Mouse (Mus musculus) liver, embryonic 12.5 days (tissue): ENCODE measurements around the gene Usp53. TPM values are rescaled to one million over a fixed set of nuclear protein-coding genes. Genes with fewer than 3 reads are reported as not detected.

Experiments used
- ATAC-seq: fragments of 200-750 bp; cut with Nextera tagmentation; 2 replicates; pipeline ENCODE4 v1.8.0; 2017; ENCODE audit warnings: moderate number of reproducible peaks, mild to moderate bottlenecking, moderate library complexity
- H3K27ac ChIP-seq: fragments of 300-500 bp; sonication (generic); 2 replicates; pipeline ENCODE4 v1.5.1; 2016; ENCODE audit warnings: mild to moderate bottlenecking
- H3K27me3 ChIP-seq: fragments of 300-500 bp; sonication (generic); replicated peaks from 2 replicates; pipeline ENCODE4 v1.6.1; 2016; ENCODE audit warnings: mild to moderate bottlenecking, moderate library complexity
- H3K36me3 ChIP-seq: fragments of 300-500 bp; sonication (generic); 2 replicates; pipeline ENCODE4 v1.6.1; 2016; ENCODE audit warnings: mild to moderate bottlenecking, moderate library complexity
- H3K4me1 ChIP-seq: fragments of 300-500 bp; sonication (generic); 2 replicates; pipeline ENCODE4 v1.6.1; 2016
- H3K4me2 ChIP-seq: fragments of 300-500 bp; sonication (generic); 2 replicates; pipeline ENCODE4 v1.6.1; 2016; ENCODE audit warnings: mild to moderate bottlenecking, moderate library complexity
- H3K4me3 ChIP-seq: fragments of 300-500 bp; sonication (generic); 2 replicates; pipeline ENCODE4 v1.5.1; 2016; ENCODE audit warnings: mild to moderate bottlenecking, moderate library complexity
- H3K9ac ChIP-seq: fragments of 300-500 bp; sonication (generic); 2 replicates; pipeline ENCODE4 v1.6.1; 2016; ENCODE audit warnings: mild to moderate bottlenecking, moderate library complexity
- H3K9me3 ChIP-seq: fragments of 300-500 bp; sonication (generic); replicated peaks from 2 replicates; pipeline ENCODE4 v1.6.1; 2016; ENCODE audit warnings: mild to moderate bottlenecking, moderate library complexity
- WGBS: fragments of 180-500 bp; shearing (Covaris S2); methylation state at CpG from one replicate; pipeline ENCODE4 v1.1.7; 2016; ENCODE audit not compliant: insufficient replicate concordance; 5-methylcytosine and 5-hydroxymethylcytosine counted together
- polyA plus RNA-seq: library from polyadenylated mRNA; unstranded; fragments of >200 nt; fragmentation: Nextera tagmentation; extraction: Ambion mirVana; gene quantifications from 2 replicates; pipeline ENCODE4 v1.2.1, GENCODE M21; 2016

Usp53 gene
- polyA plus RNA-seq, 1 experiment from 2014 or later = 2.9 TPM

DNA sequence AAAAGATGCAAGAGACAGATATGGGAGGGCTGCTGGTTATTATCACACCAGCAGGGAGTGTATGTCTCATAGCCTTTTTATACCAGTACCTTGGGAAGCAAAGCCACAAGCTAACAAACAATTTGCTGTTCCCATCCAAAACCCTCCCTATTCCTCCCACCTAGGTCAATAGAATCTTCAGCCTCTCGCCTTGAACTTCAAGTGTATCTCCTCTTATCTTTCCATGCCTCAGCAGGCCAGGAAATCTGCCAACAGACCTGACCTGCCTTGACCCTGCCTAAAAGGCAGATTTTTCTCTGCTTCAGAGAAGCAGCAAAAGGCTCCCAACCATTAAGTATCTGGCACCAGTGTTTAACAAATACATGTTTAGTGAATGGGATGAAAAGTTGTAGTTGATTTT is 2.1 kb upstream of the Usp53 start:
- Histone ChIP-seq H3K9ac (no peak overlapping the region), H3K9me3 (no peaks in the 10 kb centered on the region), H3K27ac (no peak overlapping the region), H3K4me3 (no peak overlapping the region), H3K4me2 (no peak overlapping the region), H3K27me3 (no peaks in the 10 kb centered on the region), H3K36me3 (no peaks in the 10 kb centered on the region), H3K4me1 (peaks cover 20% of the 10 kb centered on the region)
- no peak for ATAC-seq
- WGBS = 7% methylated on average over 1 of the region's 1 CpGs

DNA sequence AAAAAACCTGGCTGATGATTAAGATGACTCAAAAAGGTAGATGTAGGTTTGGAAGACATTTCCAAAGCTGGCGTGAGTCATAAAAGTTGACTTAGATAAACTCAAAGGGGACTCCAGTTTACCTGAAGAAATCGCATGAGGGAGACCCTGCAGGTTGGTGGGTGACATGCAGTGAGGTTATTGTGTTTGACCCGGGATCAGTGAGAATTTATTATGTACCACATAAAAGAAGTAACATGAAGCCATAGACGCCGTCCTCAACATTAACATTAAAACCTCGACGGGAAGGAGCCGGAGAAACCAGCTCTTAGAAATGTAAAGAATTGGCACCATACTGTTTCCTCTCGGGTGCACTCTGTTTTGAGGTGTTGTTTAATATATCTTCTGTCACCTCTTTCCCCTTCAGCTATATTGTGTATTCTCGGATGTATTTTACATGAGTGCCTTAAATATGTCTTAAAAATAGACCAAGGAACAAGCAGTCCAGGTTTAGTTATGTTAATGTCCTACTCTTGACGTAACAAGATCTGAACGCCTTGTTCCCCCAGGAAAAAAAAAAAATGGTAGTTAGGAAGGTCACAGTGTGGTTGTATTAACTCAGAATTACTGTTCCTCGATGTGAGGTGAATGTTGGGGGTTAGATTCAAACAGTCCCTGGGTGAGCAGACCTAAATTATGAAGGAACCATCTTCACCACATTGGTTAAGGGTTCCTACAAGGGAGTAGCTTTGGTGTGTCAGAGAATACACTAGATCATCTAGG is 1.1 kb upstream of the Usp53 start:
- H3K27ac ChIP-seq = peak overlapping the region; percentile 80
- peak overlapping the region; percentile 97 for H3K4me2 ChIP-seq

DNA sequence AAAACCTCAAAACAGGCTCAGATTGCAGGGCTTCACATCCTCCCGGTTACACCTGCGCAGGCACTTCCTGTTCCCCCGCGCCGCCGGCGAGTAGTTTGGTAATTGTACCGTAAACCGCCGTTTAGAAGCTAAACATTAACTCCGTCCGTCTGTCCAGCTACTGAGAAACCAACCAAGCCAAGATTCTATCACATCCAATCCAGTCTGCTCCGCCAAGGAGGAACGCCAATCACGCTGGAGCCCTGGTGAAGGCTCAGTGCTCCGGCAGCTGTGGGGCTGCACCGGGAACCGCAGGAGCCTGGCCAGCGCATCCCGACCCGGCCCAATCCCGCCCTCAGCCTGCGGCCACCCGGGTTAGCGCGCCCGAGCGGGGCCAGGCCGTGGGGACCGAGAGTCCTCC is 461 bp downstream of the Usp53 start:
- Histone ChIP-seq H3K27ac (peak overlapping the region; percentile 92), H3K9ac (peak overlapping the region; percentile 88), H3K4me2 (peak overlapping the region; percentile 97), H3K4me1 (peaks cover 20% of the 10 kb centered on the region), H3K9me3 (no peaks in the 10 kb centered on the region), H3K36me3 (peaks cover 4% of the 10 kb centered on the region; the same call in 1 of the 2 replicates), H3K27me3 (no peaks in the 10 kb centered on the region), H3K4me3 (peak overlapping the region; percentile 80)
- 0% methylated on average over 30 of the region's 30 CpGs for WGBS
- ATAC-seq = peak; percentile 78

More for the DNA sequence above, 1.1 kb upstream of the Usp53 start:
- Histone ChIP-seq H3K36me3 (no peaks in the 10 kb centered on the region), H3K9me3 (no peaks in the 10 kb centered on the region), H3K4me1 (peaks cover 20% of the 10 kb centered on the region), H3K27me3 (no peaks in the 10 kb centered on the region), H3K9ac (peak overlapping the region; percentile 88), H3K4me3 (peak overlapping the region; percentile 80)
- no peak for ATAC-seq
- whole genome bisulfite sequencing = 35% methylated on average over 13 of the region's 13 CpGs

DNA sequence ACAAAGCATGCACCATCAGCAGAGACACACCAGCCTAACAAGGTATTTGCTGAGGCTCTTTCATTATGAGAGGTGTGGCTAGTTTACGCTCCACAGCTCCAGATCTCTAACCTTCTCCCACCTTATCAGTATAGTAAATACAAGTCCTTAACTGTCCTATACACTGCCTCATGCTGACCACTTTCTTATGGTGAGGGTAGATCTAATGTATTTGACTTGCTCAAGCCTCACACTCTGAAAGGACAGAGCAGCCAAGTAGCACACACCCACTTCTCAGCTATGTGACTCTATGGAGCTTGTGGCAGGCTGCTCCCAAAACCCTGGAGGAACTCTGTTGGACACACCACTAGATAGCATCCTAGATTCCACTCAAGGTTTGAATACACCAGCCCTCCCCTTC is 8.3 kb downstream of the Usp53 start:
- peak; percentile 70 for ATAC-seq
- Histone ChIP-seq H3K4me3 (no peak overlapping the region), H3K27ac (no peak overlapping the region), H3K9ac (no peak overlapping the region), H3K9me3 (no peaks in the 10 kb centered on the region), H3K36me3 (peaks cover 8% of the 10 kb centered on the region; the same call in 1 of the 2 replicates), H3K4me2 (no peak overlapping the region), H3K4me1 (peaks cover 9% of the 10 kb centered on the region), H3K27me3 (no peaks in the 10 kb centered on the region)
- 50% methylated on average over 1 of the region's 1 CpGs for WGBS

DNA sequence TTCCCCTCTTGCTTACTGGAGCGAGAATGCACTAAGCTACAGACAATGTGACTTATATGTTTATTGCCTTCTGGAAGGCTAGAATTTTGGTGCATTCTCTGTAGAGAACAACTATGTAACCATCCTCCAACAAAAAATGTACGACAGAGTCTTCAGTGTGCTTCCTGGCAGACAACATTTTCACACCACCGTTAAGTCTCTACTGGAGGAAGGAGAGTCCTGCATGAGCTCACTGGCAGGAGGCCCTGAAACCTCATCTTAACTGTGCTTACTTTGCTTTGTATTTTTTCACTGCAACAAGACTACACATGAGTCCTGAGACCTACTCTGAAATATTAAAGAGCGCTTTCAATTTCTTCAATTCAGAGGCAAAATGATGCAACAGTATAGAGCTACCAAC is 8.9 kb downstream of the Usp53 start:
- no peak overlapping the region for H3K4me3 ChIP-seq
- no peaks in the 10 kb centered on the region for H3K9me3 ChIP-seq
- 82% methylated on average over 4 of the region's 4 CpGs for WGBS
- peaks cover 9% of the 10 kb centered on the region for H3K4me1 ChIP-seq
- no peak overlapping the region for H3K4me2 ChIP-seq
- no peak for ATAC-seq
- peaks cover 8% of the 10 kb centered on the region; the same call in 1 of the 2 replicates for H3K36me3 ChIP-seq
- no peaks in the 10 kb centered on the region for H3K27me3 ChIP-seq
- H3K9ac ChIP-seq = no peak overlapping the region
- H3K27ac ChIP-seq = no peak overlapping the region

DNA sequence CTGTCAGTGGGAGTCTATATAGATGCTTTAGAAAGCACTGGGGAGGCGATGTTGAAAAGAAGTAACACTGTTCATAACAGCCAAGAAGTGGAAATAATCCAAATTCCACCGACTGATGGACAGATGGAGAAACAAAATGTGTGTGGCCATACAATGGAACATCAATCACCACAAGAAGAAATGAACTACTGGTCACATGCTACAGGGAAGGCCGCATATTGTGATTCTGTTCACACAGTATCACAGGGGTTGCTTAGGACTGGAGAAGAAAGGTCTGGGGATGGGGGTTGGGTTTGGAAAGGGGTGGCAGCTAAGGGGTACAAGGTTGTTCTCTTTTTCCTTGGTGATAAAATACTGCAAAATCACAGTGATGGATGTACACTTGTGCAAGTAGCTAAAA is 9.5 kb downstream of the Usp53 start:
- Histone ChIP-seq H3K4me2 (no peak overlapping the region), H3K36me3 (peaks cover 8% of the 10 kb centered on the region; the same call in 1 of the 2 replicates), H3K9me3 (no peaks in the 10 kb centered on the region), H3K4me1 (peaks cover 9% of the 10 kb centered on the region), H3K4me3 (no peak overlapping the region), H3K27me3 (no peaks in the 10 kb centered on the region), H3K27ac (no peak overlapping the region), H3K9ac (no peak overlapping the region)
- 80% methylated on average over 3 of the region's 3 CpGs for WGBS
- ATAC-seq = no peak

DNA sequence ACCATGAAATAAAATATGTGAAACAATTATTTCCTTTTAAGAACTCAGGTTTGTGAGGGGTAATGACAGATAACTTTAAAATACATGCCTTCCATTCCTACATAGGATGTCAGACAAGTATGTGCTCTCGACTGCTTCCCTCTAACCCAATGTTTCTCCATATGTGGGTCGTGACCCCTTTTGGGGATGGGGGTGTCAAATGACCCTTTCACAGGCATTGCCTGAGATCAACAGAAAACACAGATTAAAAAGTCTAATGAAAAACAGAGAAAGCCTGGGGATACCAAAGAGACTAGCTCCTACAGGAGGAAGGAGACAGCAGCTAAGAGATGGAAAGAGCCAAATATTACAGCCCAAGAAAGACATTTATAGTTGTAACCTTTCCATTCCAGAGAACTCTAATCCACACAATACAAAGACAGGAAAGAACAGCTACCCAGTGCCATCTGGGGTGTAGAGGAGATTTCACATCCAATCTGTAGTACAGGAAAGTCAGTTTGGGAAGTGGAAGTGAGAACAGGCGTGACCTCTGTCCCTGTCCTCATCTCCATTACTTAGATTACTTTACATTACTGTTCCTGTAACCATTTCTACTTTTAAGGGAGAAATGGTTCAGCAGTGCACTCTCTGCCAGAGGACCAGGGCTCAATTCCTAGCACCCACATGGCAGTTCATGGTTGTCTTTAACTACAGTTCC is 12.0 kb downstream of the Usp53 start:
- WGBS = 77% methylated on average over 3 of the region's 3 CpGs
- ATAC-seq = no peak
- Histone ChIP-seq H3K36me3 (peaks cover 8% of the 10 kb centered on the region), H3K27me3 (no peaks in the 10 kb centered on the region), H3K9me3 (no peaks in the 10 kb centered on the region), H3K4me2 (no peak overlapping the region), H3K9ac (no peak overlapping the region), H3K4me3 (no peak overlapping the region), H3K27ac (no peak overlapping the region), H3K4me1 (peaks cover 9% of the 10 kb centered on the region)

DNA sequence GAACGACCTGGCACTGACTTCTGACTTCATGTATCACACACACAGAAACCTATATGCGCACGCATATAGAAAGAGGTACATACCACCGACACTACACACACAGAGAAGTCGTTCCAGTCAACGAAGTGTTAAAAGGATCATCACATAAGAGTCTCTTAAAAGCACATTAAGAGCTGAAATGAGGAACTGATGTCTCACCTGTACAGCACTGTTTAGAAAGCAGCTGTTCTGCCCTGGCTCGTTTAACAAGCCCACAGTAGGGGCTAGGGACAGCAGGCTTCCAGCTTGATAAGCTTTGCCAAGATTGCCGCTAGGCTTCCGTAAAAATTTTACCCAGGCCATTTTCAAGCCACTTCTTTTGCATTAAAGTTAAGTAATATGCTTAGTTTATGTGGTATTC is 15.9 kb downstream of the Usp53 start:
- Histone ChIP-seq H3K27ac (no peak overlapping the region), H3K9me3 (no peaks in the 10 kb centered on the region), H3K36me3 (peaks cover 14% of the 10 kb centered on the region), H3K9ac (no peak overlapping the region), H3K4me2 (no peak overlapping the region), H3K4me3 (no peak overlapping the region), H3K4me1 (no peaks in the 10 kb centered on the region), H3K27me3 (no peaks in the 10 kb centered on the region)
- ATAC-seq = no peak
- WGBS = 83% methylated on average over 9 of the region's 9 CpGs

DNA sequence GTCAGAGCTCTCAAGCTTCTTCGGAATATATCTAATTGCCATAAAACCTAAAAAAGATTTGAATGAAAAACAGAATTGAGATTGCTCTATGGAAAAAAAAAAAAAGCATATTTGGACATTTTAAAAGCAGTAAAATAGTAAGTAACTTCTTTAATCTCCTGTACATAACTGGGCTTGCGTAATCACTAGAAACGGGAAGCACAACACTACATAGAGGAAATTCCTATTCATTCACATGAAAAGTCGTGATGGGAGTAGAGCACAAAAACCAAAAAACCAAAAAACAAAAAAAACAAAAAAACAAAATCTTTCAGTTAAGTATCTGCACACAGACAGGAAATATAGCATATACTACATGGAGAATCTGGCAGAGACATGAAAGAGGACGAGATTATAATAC is 20.0 kb downstream of the Usp53 start:
- 60% methylated on average over 5 of the region's 5 CpGs for WGBS
- Histone ChIP-seq H3K4me1 (no peaks in the 10 kb centered on the region), H3K27me3 (no peaks in the 10 kb centered on the region), H3K4me3 (no peak overlapping the region), H3K27ac (no peak overlapping the region), H3K9me3 (no peaks in the 10 kb centered on the region), H3K4me2 (no peak overlapping the region), H3K36me3 (peaks cover 21% of the 10 kb centered on the region), H3K9ac (no peak overlapping the region)
- no peak for ATAC-seq

DNA sequence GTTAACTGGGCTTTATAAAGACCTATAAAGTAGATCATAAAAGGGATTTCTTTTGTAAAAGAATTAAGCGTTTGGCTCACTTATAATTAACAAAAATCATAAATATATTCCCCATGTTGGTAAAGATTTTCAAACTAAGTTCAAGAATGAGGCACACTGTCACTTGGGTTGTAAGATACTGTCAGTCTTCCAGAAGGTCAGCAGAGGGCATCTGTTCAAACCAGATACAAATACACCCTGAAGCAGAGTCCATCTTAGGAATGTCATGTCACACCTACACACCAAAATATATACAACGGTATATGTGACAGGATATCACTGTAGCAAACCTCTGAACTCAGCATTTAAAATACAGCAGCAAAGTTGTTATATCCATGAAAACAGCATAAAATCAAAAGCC is 34.2 kb downstream of the Usp53 start:
- Histone ChIP-seq H3K27ac (no peak overlapping the region), H3K4me1 (no peaks in the 10 kb centered on the region), H3K9ac (no peak overlapping the region), H3K9me3 (no peaks in the 10 kb centered on the region), H3K4me2 (no peak overlapping the region), H3K36me3 (peaks cover 24% of the 10 kb centered on the region), H3K4me3 (no peak overlapping the region), H3K27me3 (no peaks in the 10 kb centered on the region)
- 87% methylated on average over 2 of the region's 2 CpGs for WGBS
- ATAC-seq = no peak

DNA sequence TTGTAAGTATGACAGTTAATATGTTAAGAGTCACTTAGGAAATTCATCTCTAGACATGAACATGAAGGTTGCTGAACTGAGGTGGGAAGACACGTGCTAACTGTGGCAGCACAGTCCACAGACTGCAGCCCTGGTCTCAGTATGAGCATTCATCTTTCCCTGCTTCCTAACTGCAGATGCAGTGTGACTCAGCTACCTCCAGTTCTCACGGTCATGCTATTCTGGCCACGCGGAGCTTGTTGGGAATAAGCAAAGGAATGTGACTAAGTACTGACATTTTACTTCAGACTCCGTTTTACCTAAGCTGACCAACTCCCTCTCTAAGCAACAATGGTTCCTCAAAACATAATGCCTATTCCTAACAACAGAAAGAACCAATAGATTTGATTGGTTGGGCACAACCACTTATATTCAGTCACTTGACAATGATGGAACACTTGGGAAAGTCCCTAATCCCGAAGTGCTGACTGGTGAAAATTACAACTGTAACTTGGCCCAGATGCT is 40.9 kb downstream of the Usp53 start:
- WGBS = 75% methylated on average over 6 of the region's 6 CpGs
- no peaks in the 10 kb centered on the region for H3K4me1 ChIP-seq
- no peak overlapping the region for H3K4me3 ChIP-seq
- H3K27ac ChIP-seq = no peak overlapping the region
- H3K36me3 ChIP-seq = peaks cover 5% of the 10 kb centered on the region; the same call in 1 of the 2 replicates
- no peak for ATAC-seq
- no peak overlapping the region for H3K9ac ChIP-seq
- H3K9me3 ChIP-seq = no peaks in the 10 kb centered on the region
- H3K4me2 ChIP-seq = no peak overlapping the region
- no peaks in the 10 kb centered on the region for H3K27me3 ChIP-seq

DNA sequence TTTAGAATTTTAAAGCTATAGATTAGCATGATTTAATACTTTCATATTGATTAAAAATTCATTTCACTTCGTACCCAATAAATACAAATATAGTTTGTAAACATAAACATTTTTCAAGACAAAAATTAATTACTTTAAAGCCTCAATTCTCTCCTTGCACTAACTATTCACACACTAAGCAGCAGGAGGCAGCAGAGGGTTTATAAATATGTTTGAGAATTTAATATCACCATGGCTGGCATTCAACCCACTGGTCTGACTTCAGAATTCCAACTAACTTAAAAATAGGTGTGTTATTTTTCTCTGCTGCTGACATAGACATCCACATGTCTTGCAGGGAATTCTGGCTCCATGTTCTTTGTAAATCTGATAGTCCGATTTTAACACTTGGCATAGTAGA is 45.1 kb downstream of the Usp53 start:
- no peaks in the 10 kb centered on the region for H3K27me3 ChIP-seq
- no peak overlapping the region for H3K9ac ChIP-seq
- no peaks in the 10 kb centered on the region for H3K4me1 ChIP-seq
- H3K36me3 ChIP-seq = peaks cover 5% of the 10 kb centered on the region
- WGBS = 62% methylated on average over 2 of the region's 2 CpGs
- no peak for ATAC-seq
- no peaks in the 10 kb centered on the region for H3K9me3 ChIP-seq
- no peak overlapping the region for H3K4me2 ChIP-seq
- H3K27ac ChIP-seq = no peak overlapping the region
- no peak overlapping the region for H3K4me3 ChIP-seq
